Mouse (Mus musculus) heart, embryonic 16.5 days (tissue): Measurements from ENCODE around the gene Apbb1. TPM values are rescaled to one million over a fixed set of nuclear protein-coding genes. Genes with fewer than 3 reads are reported as not detected.

Source experiments
- ATAC-seq: fragments of 200-750 bp; cut with Nextera tagmentation; replicated peaks from 2 replicates; pipeline ENCODE4 v1.8.0; 2017; ENCODE audit warnings: moderate number of reproducible peaks; ENCODE audit not compliant: insufficient read depth, low FRiP score; ENCODE audit errors: extremely low read depth
- H3K27ac ChIP-seq: fragments of 300-500 bp; sonication (generic); 2 replicates; pipeline ENCODE4 v1.5.1; 2014; ENCODE audit warnings: mild to moderate bottlenecking, low read length, control low read depth, moderate library complexity
- H3K27me3 ChIP-seq: fragments of 300-500 bp; sonication (generic); 2 replicates; pipeline ENCODE4 v1.6.1; 2014; ENCODE audit warnings: low read length, mixed read lengths; ENCODE audit not compliant: control insufficient read depth, insufficient read depth
- H3K36me3 ChIP-seq: fragments of 300-500 bp; sonication (generic); 2 replicates; pipeline ENCODE4 v1.6.1; 2014; ENCODE audit not compliant: control insufficient read depth, insufficient read depth
- H3K4me1 ChIP-seq: fragments of 300-500 bp; sonication (generic); 2 replicates; pipeline ENCODE4 v1.6.1; 2014; ENCODE audit warnings: low read length, mixed read lengths; ENCODE audit not compliant: control insufficient read depth, insufficient read depth
- H3K4me2 ChIP-seq: fragments of 300-500 bp; sonication (generic); 2 replicates; pipeline ENCODE4 v1.6.1; 2014; ENCODE audit warnings: low read depth, mild to moderate bottlenecking, control low read depth, low read length
- H3K4me3 ChIP-seq: fragments of 300-500 bp; sonication (generic); 2 replicates; pipeline ENCODE4 v1.5.1; 2014; ENCODE audit warnings: mild to moderate bottlenecking, control low read depth, low read length
- H3K9ac ChIP-seq: fragments of 300-500 bp; sonication (generic); 2 replicates; pipeline ENCODE4 v1.6.1; 2014; ENCODE audit warnings: low read length, control low read depth
- H3K9me3 ChIP-seq: fragments of 300-500 bp; sonication (generic); replicated peaks from 2 replicates; pipeline ENCODE4 v1.6.1; 2016; ENCODE audit warnings: low read length; ENCODE audit not compliant: control insufficient read depth
- WGBS: fragments of 180-500 bp; shearing (Covaris S2); extraction: QIAGEN DNeasy Blood & Tissue Kit; methylation state at CpG from one replicate; pipeline ENCODE4 v1.1.7; 2014; 5-methylcytosine and 5-hydroxymethylcytosine counted together
- polyA plus RNA-seq: library from polyadenylated mRNA; unstranded; fragments of >200 nt; fragmentation: Nextera tagmentation; extraction: Ambion mirVana; gene quantifications from 2 replicates; pipeline ENCODE4 v1.2.1, GENCODE M21; 2015

Gene Apbb1
- polyA plus RNA-seq, 1 experiment from 2014 or later, result 44.5 TPM

DNA sequence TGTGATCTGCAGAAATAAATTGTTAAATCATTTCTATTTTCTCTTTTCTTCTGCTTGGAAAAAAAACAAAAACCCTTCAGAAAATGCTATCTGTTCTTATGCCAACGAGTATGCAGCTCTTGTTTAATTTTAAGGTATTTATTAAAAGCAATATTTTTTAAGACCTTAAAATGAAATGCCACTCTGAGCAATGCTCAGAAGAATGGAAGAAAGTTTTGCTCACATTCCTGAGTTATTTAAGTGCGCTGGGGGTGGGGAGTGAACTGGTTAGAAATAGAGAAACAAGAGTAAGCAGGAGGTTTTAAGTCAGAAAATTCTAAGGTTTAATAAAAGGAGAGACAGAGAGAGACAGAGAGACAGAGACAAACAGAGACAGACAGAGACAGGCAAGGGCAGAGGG is 61.7 kb downstream of the Apbb1 start:
- no peaks in the 10 kb centered on the region for H3K27me3 ChIP-seq
- H3K27ac ChIP-seq, result no peak overlapping the region
- no peak for ATAC-seq
- H3K4me2 ChIP-seq, result no peak overlapping the region
- H3K9ac ChIP-seq, result no peak overlapping the region
- no peak overlapping the region for H3K4me3 ChIP-seq
- H3K36me3 ChIP-seq, result no peaks in the 10 kb centered on the region
- H3K4me1 ChIP-seq, result no peaks in the 10 kb centered on the region
- no peaks in the 10 kb centered on the region for H3K9me3 ChIP-seq
- 74% methylated on average over 2 of the region's 2 CpGs for WGBS

- H3K36me3 ChIP-seq, result no peaks in the 10 kb centered on the region
- H3K9ac ChIP-seq, result no peak overlapping the region
- no peaks in the 10 kb centered on the region for H3K27me3 ChIP-seq
- no peaks in the 10 kb centered on the region for H3K9me3 ChIP-seq
- H3K4me1 ChIP-seq, result no peaks in the 10 kb centered on the region
- H3K4me3 ChIP-seq, result no peak overlapping the region
- H3K4me2 ChIP-seq, result no peak overlapping the region
- ATAC-seq, result no peak
- WGBS, result 66% methylated on average over 11 of the region's 11 CpGs
- H3K27ac ChIP-seq, result no peak overlapping the region
Observed at GRCm38 (mm10) chr7:105519336-105519735, 62.1 kb downstream of the Apbb1 start.

DNA sequence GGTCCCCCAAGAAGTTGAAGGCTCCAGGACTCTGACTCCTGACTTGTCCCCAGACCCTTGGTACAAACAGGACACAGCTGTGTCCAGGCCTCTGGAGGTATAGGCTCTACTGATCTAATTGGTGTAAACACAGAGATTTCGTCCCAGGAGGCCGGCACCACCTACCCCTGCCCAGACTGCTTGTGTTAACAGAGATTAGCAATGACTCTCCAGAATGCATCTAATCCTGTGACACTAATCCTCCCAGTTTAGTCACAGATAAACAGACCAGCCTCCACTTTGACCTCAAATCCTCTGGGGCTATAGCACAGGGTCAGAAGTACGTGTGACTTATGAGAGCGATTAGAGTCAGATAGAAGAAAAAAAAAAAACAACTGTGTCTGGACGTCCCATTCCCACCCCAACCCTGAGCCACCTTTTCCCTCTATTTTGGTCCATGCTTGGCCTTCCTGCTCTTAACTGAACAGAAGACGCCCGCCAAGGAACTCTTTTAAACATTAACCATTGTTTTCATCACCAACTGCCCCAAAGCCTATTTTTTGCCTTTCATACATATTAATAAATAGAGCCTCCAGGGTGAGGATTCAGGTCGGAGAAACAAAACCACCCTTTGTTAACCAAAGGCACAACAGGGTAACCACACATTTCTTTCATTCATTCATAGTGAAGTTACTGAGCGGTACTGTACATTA is 64.6 kb downstream of the Apbb1 start:
- no peak overlapping the region for H3K27ac ChIP-seq
- 47% methylated on average over 9 of the region's 9 CpGs for WGBS
- no peaks in the 10 kb centered on the region for H3K27me3 ChIP-seq
- no peak for ATAC-seq
- H3K4me1 ChIP-seq, result no peaks in the 10 kb centered on the region
- H3K9me3 ChIP-seq, result no peaks in the 10 kb centered on the region
- no peak overlapping the region for H3K9ac ChIP-seq
- H3K4me2 ChIP-seq, result no peak overlapping the region
- no peaks in the 10 kb centered on the region for H3K36me3 ChIP-seq
- H3K4me3 ChIP-seq, result no peak overlapping the region

DNA sequence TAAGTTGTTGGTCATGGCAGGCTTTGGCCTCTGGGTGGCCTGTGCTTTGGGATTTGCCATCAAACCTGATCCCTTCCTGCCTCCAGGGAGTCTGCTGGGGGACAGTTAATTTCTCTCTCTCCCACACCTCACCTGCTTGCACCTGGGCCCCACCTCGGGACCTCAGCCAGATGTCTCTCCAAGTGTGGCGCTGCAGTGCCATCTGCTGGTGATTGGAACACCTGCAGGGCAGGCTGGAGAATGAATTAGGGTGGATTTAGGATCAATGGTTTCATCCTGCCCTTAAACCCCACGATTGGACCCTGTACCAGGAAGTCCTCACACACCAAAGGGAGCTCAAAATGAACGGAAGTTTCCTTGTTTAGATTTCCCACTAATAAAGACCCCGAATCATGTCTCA is 66.3 kb downstream of the Apbb1 start:
- Histone ChIP-seq H3K4me1 (no peaks in the 10 kb centered on the region), H3K27me3 (no peaks in the 10 kb centered on the region), H3K9me3 (no peaks in the 10 kb centered on the region), H3K36me3 (no peaks in the 10 kb centered on the region), H3K4me2 (no peak overlapping the region), H3K9ac (no peak overlapping the region), H3K4me3 (no peak overlapping the region), H3K27ac (no peak overlapping the region)
- ATAC-seq, result no peak; the same call in 1 of the 2 replicates
- WGBS, result 6% methylated on average over 5 of the region's 5 CpGs

DNA sequence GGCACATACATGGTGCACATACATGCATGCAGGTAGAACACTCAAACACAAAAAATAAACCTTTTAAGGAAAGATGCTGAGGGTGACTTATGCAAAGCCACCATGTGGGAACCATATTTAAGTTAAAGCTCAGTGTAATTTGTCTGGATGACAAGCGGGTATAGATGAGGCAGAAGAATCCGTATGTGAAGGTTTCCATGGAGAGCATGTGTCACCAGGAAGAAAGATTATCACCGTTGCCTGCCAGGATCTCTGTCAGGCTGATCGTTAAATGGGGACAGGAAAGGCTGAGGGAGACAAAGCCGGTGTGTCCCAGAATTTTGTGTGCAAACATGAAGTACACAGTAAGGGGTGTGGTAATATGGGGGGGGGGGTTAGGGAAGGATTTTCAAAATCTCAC is 66.9 kb downstream of the Apbb1 start:
- ATAC-seq, result no peak
- H3K9me3 ChIP-seq, result no peaks in the 10 kb centered on the region
- H3K4me1 ChIP-seq, result no peaks in the 10 kb centered on the region
- no peak overlapping the region for H3K27ac ChIP-seq
- no peaks in the 10 kb centered on the region for H3K27me3 ChIP-seq
- no peak overlapping the region for H3K4me3 ChIP-seq
- no peak overlapping the region for H3K4me2 ChIP-seq
- H3K9ac ChIP-seq, result no peak overlapping the region
- WGBS, result 49% methylated on average over 5 of the region's 5 CpGs
- H3K36me3 ChIP-seq, result no peaks in the 10 kb centered on the region

DNA sequence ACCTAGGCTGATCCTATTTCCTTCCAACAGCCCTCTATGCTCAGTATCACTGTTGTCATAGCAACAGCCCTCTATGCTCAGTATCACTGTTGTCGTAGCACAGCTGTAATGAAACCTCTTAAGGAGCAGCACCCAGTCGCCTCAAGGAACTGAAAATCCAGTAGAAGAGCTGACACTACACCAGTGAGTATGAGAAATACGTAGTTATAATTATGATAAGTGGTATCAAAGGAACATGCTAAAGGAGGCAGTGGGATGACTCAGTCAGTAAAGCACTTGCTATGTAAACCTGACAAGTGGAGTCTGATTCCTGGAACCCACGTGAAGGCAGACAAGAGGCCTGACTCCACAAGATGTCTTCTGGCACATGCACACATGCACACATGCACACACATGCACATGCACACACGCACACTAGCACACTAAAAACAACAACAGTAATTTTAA is 67.6 kb downstream of the Apbb1 start:
- ATAC-seq, result no peak
- Histone ChIP-seq H3K27me3 (no peaks in the 10 kb centered on the region), H3K36me3 (no peaks in the 10 kb centered on the region), H3K4me1 (no peaks in the 10 kb centered on the region), H3K4me2 (no peak overlapping the region), H3K27ac (no peak overlapping the region), H3K9me3 (no peaks in the 10 kb centered on the region), H3K9ac (no peak overlapping the region), H3K4me3 (no peak overlapping the region)
- WGBS, result 45% methylated on average over 5 of the region's 5 CpGs

GRCm38 (mm10) chr7:105510143-105510542 is 71.3 kb downstream of the Apbb1 start:
- ATAC-seq, result peak; percentile 52
- Histone ChIP-seq H3K27ac (no peak overlapping the region), H3K4me2 (no peak overlapping the region), H3K4me3 (no peak overlapping the region), H3K27me3 (no peaks in the 10 kb centered on the region), H3K9ac (no peak overlapping the region), H3K9me3 (no peaks in the 10 kb centered on the region), H3K4me1 (no peaks in the 10 kb centered on the region), H3K36me3 (no peaks in the 10 kb centered on the region)
- WGBS, result 38% methylated on average over 5 of the region's 5 CpGs

Other genes with a start within 250 kb of the Apbb1 start
- gene Olfr690, start 247.5 kb downstream of the Apbb1 start, polyA plus RNA-seq, result not detected in 2 replicates
- 0.06 and 0.14 TPM in 2 replicates for gene Olfr691, start 239.4 kb downstream of the Apbb1 start, polyA plus RNA-seq
- not detected in 2 replicates for gene Olfr692, start 213.4 kb downstream of the Apbb1 start, polyA plus RNA-seq
- not detected in 2 replicates for gene Gm5901, start 206.6 kb downstream of the Apbb1 start, polyA plus RNA-seq
- gene Fam160a2, start 181.6 kb downstream of the Apbb1 start, polyA plus RNA-seq, result 32.5 and 34.5 TPM in 2 replicates
- gene Cnga4, start 177.1 kb downstream of the Apbb1 start, polyA plus RNA-seq, result 0.05 TPM in 1 of 2 replicates, not detected in the other
- not detected in 2 replicates for gene Cckbr, start 155.9 kb downstream of the Apbb1 start, polyA plus RNA-seq
- 97.4 and 97.5 TPM in 2 replicates for gene Cavin3, start 99.4 kb downstream of the Apbb1 start, polyA plus RNA-seq
- gene Smpd1, start 27.3 kb downstream of the Apbb1 start, polyA plus RNA-seq, result 61.7 and 65.0 TPM in 2 replicates
- 0.25 and 0.91 TPM in 2 replicates for gene Hpx, start 18.5 kb upstream of the Apbb1 start, polyA plus RNA-seq
- 32.9 and 35.7 TPM in 2 replicates for gene Trim3, start 51.9 kb upstream of the Apbb1 start, polyA plus RNA-seq
- 147 and 158 TPM in 2 replicates for gene Timm10b, start 58.4 kb upstream of the Apbb1 start, polyA plus RNA-seq
- 46.5 and 46.6 TPM in 2 replicates for gene Arfip2, start 58.8 kb upstream of the Apbb1 start, polyA plus RNA-seq
- gene Gm45799, start 58.9 kb upstream of the Apbb1 start, polyA plus RNA-seq, result 30.8 and 36.5 TPM in 2 replicates
- 0.38 and 0.49 TPM in 2 replicates for gene Dnhd1, start 69.2 kb upstream of the Apbb1 start, polyA plus RNA-seq
- 403 and 415 TPM in 2 replicates for gene Ilk, start 154.9 kb upstream of the Apbb1 start, polyA plus RNA-seq
- gene Rrp8, start 155.7 kb upstream of the Apbb1 start, polyA plus RNA-seq, result 21.7 and 22.2 TPM in 2 replicates
- gene Taf10, start 162.7 kb upstream of the Apbb1 start, polyA plus RNA-seq, result 89.0 and 94.2 TPM in 2 replicates
- 74.6 and 77.5 TPM in 2 replicates for gene Tpp1, start 170.6 kb upstream of the Apbb1 start, polyA plus RNA-seq
- gene Dchs1, start 206.0 kb upstream of the Apbb1 start, polyA plus RNA-seq, result 3.1 and 4.3 TPM in 2 replicates
- 210 and 235 TPM in 2 replicates for gene Mrpl17, start 229.4 kb upstream of the Apbb1 start, polyA plus RNA-seq